Comparison of ENCODE assay signal across 31 mouse cellular contexts in genomic region chr2:122162529-122162928, GRCm38 (mm10). TPM values are rescaled to one million over a fixed set of nuclear protein-coding genes. Genes with fewer than 3 reads are reported as not detected.
"Had no signal": no experiment of that assay in that cellular context is flagged by ENCODE, and none has a peak within 500 bp of the region (broad histone marks: within the 10 kb centered on the region; RNA-seq: fewer than 3 reads in every experiment).

No protein-coding gene starts in this region.

- H3K9me3 ChIP-seq: megakaryocyte, embryonic 14.5 days; midbrain, embryonic 10.5 days; midbrain, embryonic 13.5 days; neural tube, embryonic 13.5 days; stomach, embryonic 15.5 days had no signal

- H3K36me3 ChIP-seq: midbrain, embryonic 10.5 days; midbrain, embryonic 13.5 days; neural tube, embryonic 13.5 days; stomach, embryonic 15.5 days had no signal

- H3K4me2 ChIP-seq: liver, embryonic 11.5 days; lung, embryonic 14.5 days; midbrain, embryonic 13.5 days; neural tube, embryonic 13.5 days; stomach, embryonic 15.5 days had no signal

- DNase-seq: kidney, adult 9 months; kidney, postnatal 25 days; layer of hippocampus, adult 9-11 months; liver, postnatal 0 days; lung, embryonic 14.5 days; retina, postnatal 1 day; right cerebral cortex, postnatal 25 days; spleen, adult 18-20 months; thymus, adult 2 months; thymus, postnatal 14 days; thymus, postnatal 4 days had no signal

- ATAC-seq: liver, postnatal 0 days; lung, postnatal 0 days; midbrain, embryonic 13.5 days; midbrain, embryonic 16.5 days had no signal

- H3K27ac ChIP-seq: kidney, postnatal 0 days; layer of hippocampus, adult 2 months; liver, embryonic 14.5 days; midbrain, embryonic 10.5 days; midbrain, embryonic 13.5 days; neural tube, embryonic 13.5 days; stomach, embryonic 15.5 days had no signal

- H3K27me3 ChIP-seq: megakaryocyte, embryonic 14.5 days; midbrain, embryonic 13.5 days; neural tube, embryonic 13.5 days; stomach, embryonic 15.5 days had no signal

- H3K9ac ChIP-seq: liver, embryonic 14.5 days; liver, postnatal 0 days; lung, embryonic 14.5 days; midbrain, embryonic 13.5 days; neural tube, embryonic 13.5 days; stomach, embryonic 15.5 days had no signal

- H3K4me3 ChIP-seq: layer of hippocampus, adult 2 months; megakaryocyte, embryonic 14.5 days; midbrain, embryonic 10.5 days; midbrain, embryonic 13.5 days; myocyte; neural tube, embryonic 13.5 days; stomach, embryonic 15.5 days had no signal

- H3K4me1 ChIP-seq: neural tube, embryonic 13.5 days had no signal

RNA-seq across cellular contexts. Expression of gene Trim69, which starts 2.0 kb away (rescaled TPM):
- total RNA-seq: layer of hippocampus, adult 2 months; layer of hippocampus, postnatal 25 days; left cerebral cortex, adult 18-20 months; left cerebral cortex, postnatal 36 days; monocyte, adult 5-6 weeks; neutrophil, adult 5-6 weeks had no signal
- polyA plus RNA-seq: kidney, postnatal 0 days; limb, embryonic 11.5 days; liver, embryonic 11.5 days; liver, postnatal 0 days; lung, embryonic 14.5 days; lung, postnatal 0 days; midbrain, embryonic 10.5 days; midbrain, embryonic 13.5 days; midbrain, embryonic 16.5 days; neural tube, embryonic 13.5 days; stomach, embryonic 15.5 days had no signal

RNA-seq across cellular contexts. Expression of gene Patl2, which starts 23.5 kb away (rescaled TPM):
- total RNA-seq: layer of hippocampus, adult 2 months; layer of hippocampus, postnatal 25 days; left cerebral cortex, postnatal 36 days; monocyte, adult 5-6 weeks; neutrophil, adult 5-6 weeks had no signal
- polyA plus RNA-seq: limb, embryonic 11.5 days; lung, embryonic 14.5 days; lung, postnatal 0 days; midbrain, embryonic 10.5 days; midbrain, embryonic 13.5 days; midbrain, embryonic 16.5 days; neural tube, embryonic 13.5 days; stomach, embryonic 15.5 days had no signal

RNA-seq across cellular contexts. Expression of gene Terb2, which starts 23.5 kb away (rescaled TPM):
- total RNA-seq: layer of hippocampus, adult 2 months; layer of hippocampus, postnatal 25 days; left cerebral cortex, adult 18-20 months; left cerebral cortex, postnatal 36 days; neutrophil, adult 5-6 weeks had no signal
- polyA plus RNA-seq: kidney, postnatal 0 days; large intestine, adult 2 months; limb, embryonic 11.5 days; limb, embryonic 14.5 days; liver, embryonic 11.5 days; liver, embryonic 14.5 days; liver, postnatal 0 days; lung, embryonic 14.5 days; lung, postnatal 0 days; midbrain, embryonic 10.5 days; midbrain, embryonic 13.5 days; midbrain, embryonic 16.5 days; myocyte; neural tube, embryonic 13.5 days; stomach, embryonic 15.5 days; thymus, adult 2 months had no signal
